Mouse (Mus musculus) forebrain, postnatal 0 days (tissue): ENCODE measurements at regions not wholly inside any gene's neighbourhood (a gene's known extent, or its start where the extent isn't known, plus 50 kb on each side); places are given as distances from the start of the nearest gene placed in this dataset.

ENCODE experiments used
- ATAC-seq: fragments of 200-750 bp; cut with Nextera tagmentation; 2 replicates; pipeline ENCODE4 v1.8.0; 2017; ENCODE audit warnings: mild to moderate bottlenecking, moderate library complexity
- DNase-seq: peaks from one replicate; pipeline ENCODE4 v3.0.0-alpha.2; 2015
- H3K27ac ChIP-seq: fragments of 300-500 bp; sonication (generic); 2 replicates; pipeline ENCODE4 v1.5.1; 2014; ENCODE audit warnings: low read depth, mild to moderate bottlenecking, antibody characterized with exemption, low read length, moderate library complexity, mixed read lengths
- H3K27me3 ChIP-seq: fragments of 300-500 bp; sonication (generic); 2 replicates; pipeline ENCODE4 v1.6.1; 2014; ENCODE audit warnings: mild to moderate bottlenecking, low read length, mixed read lengths; ENCODE audit not compliant: insufficient read depth
- H3K36me3 ChIP-seq: fragments of 300-500 bp; sonication (generic); 2 replicates; pipeline ENCODE4 v1.6.1; 2014; ENCODE audit warnings: mild to moderate bottlenecking, moderate library complexity; ENCODE audit not compliant: insufficient read depth
- H3K4me1 ChIP-seq: fragments of 300-500 bp; sonication (generic); 2 replicates; pipeline ENCODE4 v1.6.1; 2014; ENCODE audit warnings: antibody characterized with exemption; ENCODE audit not compliant: insufficient read depth
- H3K4me2 ChIP-seq: fragments of 300-500 bp; sonication (generic); 2 replicates; pipeline ENCODE4 v1.6.1; 2014; ENCODE audit warnings: low read depth, mild to moderate bottlenecking, moderate library complexity
- H3K4me3 ChIP-seq: fragments of 300-500 bp; sonication (generic); 2 replicates; pipeline ENCODE4 v1.5.1; 2014; ENCODE audit warnings: low read depth, low read length, mixed read lengths
- H3K9ac ChIP-seq: fragments of 300-500 bp; sonication (generic); 2 replicates; pipeline ENCODE4 v1.6.1; 2014; ENCODE audit warnings: mild to moderate bottlenecking
- H3K9me3 ChIP-seq: fragments of 300-500 bp; sonication (generic); 2 replicates; pipeline ENCODE4 v1.6.1; 2016; ENCODE audit warnings: low read length
- CTCF ChIP-seq: sonication (generic); IDR thresholded peaks from 2 replicates; pipeline ENCODE4 v1.5.1; 2016; ENCODE audit warnings: antibody characterized with exemption, control low read depth, low read depth
- WGBS: fragments of 180-500 bp; shearing (Covaris S2); extraction: QIAGEN DNeasy Blood & Tissue Kit; methylation state at CpG from one replicate; pipeline ENCODE4 v1.1.7; 2014; 5-methylcytosine and 5-hydroxymethylcytosine counted together

DNA sequence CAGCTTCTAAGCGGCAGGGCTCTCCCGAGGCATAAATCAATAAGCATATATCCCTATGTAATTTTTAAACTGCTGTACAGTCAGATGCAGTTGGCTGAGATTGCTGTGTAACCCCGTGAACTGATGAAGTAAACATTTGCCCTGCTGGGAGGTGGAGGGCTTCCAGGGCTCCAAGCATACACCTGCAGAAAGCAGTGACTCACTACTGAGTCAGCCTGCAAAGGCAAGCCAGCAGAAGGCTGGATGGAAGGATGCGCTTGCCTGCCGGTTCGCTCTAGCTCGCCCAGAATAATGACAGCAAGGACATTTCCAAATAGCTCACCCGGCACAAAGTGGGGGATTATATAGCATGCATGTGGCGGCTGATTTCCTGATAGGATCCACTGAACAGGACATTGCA is 416.6 kb downstream of the Sox2 start:
- Histone ChIP-seq H3K36me3 (no peaks in the 10 kb centered on the region), H3K27ac (no peak overlapping the region), H3K4me2 (no peak overlapping the region), H3K9me3 (no peaks in the 10 kb centered on the region), H3K27me3 (no peaks in the 10 kb centered on the region), H3K4me3 (no peak overlapping the region), H3K4me1 (no peaks in the 10 kb centered on the region), H3K9ac (no peak overlapping the region)
- no peak for TF ChIP-seq CTCF
- ATAC-seq (no peak), DNase-seq (no peak)
- WGBS, result 40% methylated on average over 9 of the region's 9 CpGs

DNA sequence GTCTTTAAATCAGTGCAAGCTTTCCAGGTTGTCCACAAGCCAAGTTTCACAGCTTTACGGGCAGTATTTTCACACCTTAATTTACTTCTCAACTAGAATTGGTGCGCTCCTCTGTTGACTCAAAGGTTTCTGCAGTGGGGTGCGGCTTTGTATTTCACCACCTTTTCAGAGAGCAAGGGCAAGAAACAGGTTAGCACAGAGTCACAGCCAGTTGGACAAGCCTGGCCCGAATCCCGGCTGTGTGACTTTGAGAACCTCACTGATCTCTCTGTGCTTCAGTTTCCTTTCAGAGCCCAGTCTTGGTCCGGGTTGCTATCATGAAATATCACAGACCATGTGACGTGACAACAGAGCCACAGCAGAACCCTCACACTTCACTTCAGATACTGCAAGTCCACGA is 418.4 kb downstream of the Sox2 start:
- WGBS, result 94% methylated on average over 8 of the region's 8 CpGs
- ATAC-seq (no peak), DNase-seq (no peak)
- Histone ChIP-seq H3K9ac (no peak overlapping the region), H3K4me2 (no peak overlapping the region), H3K27me3 (no peaks in the 10 kb centered on the region), H3K4me3 (no peak overlapping the region), H3K36me3 (no peaks in the 10 kb centered on the region), H3K27ac (no peak overlapping the region), H3K9me3 (no peaks in the 10 kb centered on the region), H3K4me1 (no peaks in the 10 kb centered on the region)
- no peak for TF ChIP-seq CTCF

DNA sequence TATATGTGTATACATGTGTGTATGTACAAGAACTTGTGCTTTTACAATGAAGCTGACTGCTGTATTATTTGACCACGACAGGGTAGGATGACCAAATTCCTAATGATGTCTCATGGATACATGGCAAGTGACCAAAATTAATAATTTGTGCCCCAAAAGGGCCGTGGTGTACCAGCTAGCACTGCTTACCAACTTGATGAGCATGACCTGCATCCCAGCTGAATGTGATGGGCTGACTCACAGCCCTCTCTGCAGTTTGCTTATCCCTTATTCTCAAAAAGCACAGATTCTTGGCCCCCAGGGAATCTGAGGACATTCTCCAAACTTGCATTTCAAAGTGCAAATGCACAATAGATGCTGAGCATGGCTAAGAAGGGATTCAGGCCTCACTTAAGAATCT is 420.8 kb downstream of the Sox2 start:
- no peak overlapping the region for H3K9ac ChIP-seq
- no peak for DNase-seq
- WGBS, result 78% methylated on average over 2 of the region's 2 CpGs
- H3K9me3 ChIP-seq, result no peaks in the 10 kb centered on the region
- H3K4me2 ChIP-seq, result no peak overlapping the region
- H3K4me1 ChIP-seq, result no peaks in the 10 kb centered on the region
- no peak overlapping the region for H3K4me3 ChIP-seq
- no peak for TF ChIP-seq CTCF
- ATAC-seq, result no peak
- no peaks in the 10 kb centered on the region for H3K27me3 ChIP-seq
- H3K36me3 ChIP-seq, result no peaks in the 10 kb centered on the region
- no peak overlapping the region for H3K27ac ChIP-seq

DNA sequence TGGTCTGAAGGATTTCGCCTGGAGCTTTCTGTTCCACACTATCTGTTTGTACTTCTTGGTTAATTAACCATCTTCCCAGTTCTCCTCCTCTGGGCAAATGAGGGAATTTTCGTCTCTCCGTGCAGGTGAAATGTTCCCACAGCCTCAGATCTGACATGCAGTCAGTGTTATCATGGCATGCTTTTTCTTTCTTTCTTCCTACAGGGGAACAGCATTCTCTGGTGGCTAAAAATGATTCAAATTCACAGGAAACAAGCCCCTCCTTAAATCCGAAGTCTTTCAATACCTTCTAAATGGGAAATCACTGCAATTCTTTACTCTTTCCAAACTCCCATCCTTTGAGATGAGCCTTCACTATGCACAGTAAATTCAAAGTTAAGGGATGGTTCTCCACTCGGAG is 429.7 kb downstream of the Sox2 start:
- Histone ChIP-seq H3K4me3 (no peak overlapping the region), H3K9me3 (no peaks in the 10 kb centered on the region), H3K9ac (no peak overlapping the region), H3K4me2 (no peak overlapping the region), H3K4me1 (no peaks in the 10 kb centered on the region), H3K36me3 (no peaks in the 10 kb centered on the region), H3K27ac (no peak overlapping the region), H3K27me3 (no peaks in the 10 kb centered on the region)
- peak; percentile 45 for TF ChIP-seq CTCF
- 38% methylated on average over 5 of the region's 5 CpGs for WGBS
- ATAC-seq (peak; percentile 58; the same call in 1 of the 2 replicates), DNase-seq (no peak)

DNA sequence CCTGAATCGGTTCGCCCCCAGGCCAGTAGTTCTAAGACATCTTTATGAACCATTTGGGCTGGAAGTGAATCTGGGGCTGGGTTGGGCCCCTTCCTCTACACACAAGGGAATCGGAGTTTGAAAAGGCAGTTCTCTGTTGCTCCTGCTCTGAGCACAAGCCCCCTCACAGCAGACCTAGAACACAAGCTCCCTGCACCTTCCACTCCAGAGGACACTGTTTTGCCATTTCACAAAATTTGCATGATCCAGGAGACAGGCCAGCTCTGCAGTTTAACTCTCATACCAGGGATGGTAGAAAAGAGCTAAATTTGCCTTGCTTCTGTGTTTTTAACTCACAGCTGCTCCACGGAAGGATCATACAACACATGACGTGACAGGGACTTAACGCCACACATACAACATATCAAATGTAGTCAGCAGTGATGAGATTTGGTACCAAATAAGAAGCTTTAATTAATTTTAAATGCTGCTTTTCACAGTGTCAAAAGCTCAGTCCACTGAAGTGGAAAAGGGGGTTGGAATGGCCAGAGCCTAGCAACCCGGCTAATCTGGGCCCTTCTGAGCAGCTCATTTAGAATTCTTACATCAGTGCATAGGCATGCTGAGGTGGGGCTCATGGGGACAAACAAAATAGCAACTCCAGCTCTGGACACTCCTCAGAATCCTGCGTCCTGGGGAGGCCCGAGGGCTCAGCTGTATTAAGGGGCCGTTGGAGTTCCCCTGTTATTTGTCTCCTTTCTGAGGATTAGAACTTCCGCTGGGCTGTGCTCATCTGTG is 434.1 kb downstream of the Sox2 start:
- H3K9ac ChIP-seq, result no peak overlapping the region
- H3K4me1 ChIP-seq, result peaks cover 6% of the 10 kb centered on the region; the same call in 1 of the 2 replicates
- no peaks in the 10 kb centered on the region for H3K27me3 ChIP-seq
- WGBS, result 19% methylated on average over 11 of the region's 11 CpGs
- no peaks in the 10 kb centered on the region for H3K9me3 ChIP-seq
- no peak overlapping the region for H3K4me3 ChIP-seq
- TF ChIP-seq CTCF, result no peak
- ATAC-seq (peak; percentile 56), DNase-seq (no peak)
- H3K4me2 ChIP-seq, result no peak overlapping the region
- no peaks in the 10 kb centered on the region for H3K36me3 ChIP-seq
- no peak overlapping the region for H3K27ac ChIP-seq

GRCm38 (mm10) chr3:35088241-35089080 is 438.3 kb downstream of the Sox2 start:
- H3K4me1 ChIP-seq, result peaks cover 6% of the 10 kb centered on the region; the same call in 1 of the 2 replicates
- no peak overlapping the region for H3K9ac ChIP-seq
- H3K4me2 ChIP-seq, result 0 out of 2 replicates have a peak overlapping the region, but pooled peaks have one; percentile 16
- H3K4me3 ChIP-seq, result no peak overlapping the region
- H3K36me3 ChIP-seq, result no peaks in the 10 kb centered on the region
- H3K27ac ChIP-seq, result peak overlapping the region; percentile 69
- no peaks in the 10 kb centered on the region for H3K9me3 ChIP-seq
- 6% methylated on average over 19 of the region's 19 CpGs for WGBS
- peak; percentile 87 for ATAC-seq
- TF ChIP-seq CTCF, result no peak
- peak; percentile 79 for DNase-seq
- H3K27me3 ChIP-seq, result no peaks in the 10 kb centered on the region
